In the genomic region with DNA sequence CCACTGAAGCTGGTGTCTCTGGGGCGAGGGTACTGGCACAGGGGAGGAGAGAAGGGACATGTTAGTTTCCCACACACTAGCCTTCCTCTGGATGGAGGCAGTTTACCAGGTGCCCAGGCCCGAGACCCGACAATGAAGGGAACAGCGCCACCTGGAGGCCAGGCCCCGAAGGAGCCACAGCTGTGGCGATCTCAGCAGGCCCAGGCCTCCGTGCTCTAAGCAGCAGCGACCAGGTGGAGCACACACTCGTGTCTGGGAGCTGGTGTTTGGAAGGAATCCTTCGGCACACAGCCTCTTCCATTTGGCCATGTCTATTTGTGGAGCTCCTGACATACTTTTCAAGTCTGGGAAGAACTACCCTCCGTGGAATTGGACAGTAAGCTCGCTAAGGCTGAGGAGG, we compare ENCODE assay signal across 8 mouse cellular contexts. TPM values are rescaled to one million over a fixed set of nuclear protein-coding genes. Genes with fewer than 3 reads are reported as not detected.
DNase-seq lines count a peak whose midpoint lies in the region; ATAC-seq and TF ChIP-seq lines count a peak whose summit lies in the region.

No protein-coding gene starts in this region.

- H3K27me3 ChIP-seq in intestine, postnatal 0 days (replicated peaks; ENCODE audit: control insufficient read depth, insufficient read depth, low read length), result no peaks in the 10 kb centered on the region
- no peaks in the 10 kb centered on the region for H3K27me3 ChIP-seq in intestine, embryonic 16.5 days (replicated peaks; ENCODE audit: control insufficient read depth, insufficient read depth, low read length)
- H3K27me3 ChIP-seq in kidney, embryonic 14.5 days (ENCODE audit: control insufficient read depth, insufficient read depth, low read length), result no peaks in the 10 kb centered on the region
- H3K27me3 ChIP-seq in liver, embryonic 13.5 days, result no peaks in the 10 kb centered on the region

- H3K36me3 ChIP-seq in intestine, postnatal 0 days (ENCODE audit: control insufficient read depth, insufficient read depth), result peaks cover 36% of the 10 kb centered on the region
- H3K36me3 ChIP-seq in intestine, embryonic 16.5 days (ENCODE audit: control insufficient read depth, insufficient read depth, low read length), result peaks cover 6% of the 10 kb centered on the region
- H3K36me3 ChIP-seq in kidney, embryonic 14.5 days (ENCODE audit: control insufficient read depth, insufficient read depth, low read length), result peaks cover 41% of the 10 kb centered on the region
- peaks cover 56% of the 10 kb centered on the region for H3K36me3 ChIP-seq in liver, embryonic 13.5 days

- peak; percentile 91 for TF ChIP-seq CTCF in intestine, postnatal 0 days (IDR thresholded peaks at IDR 0.05; ENCODE audit: low read depth)

- peak; percentile 41 for ATAC-seq in intestine, postnatal 0 days
- no peak; the same call in 1 of the 2 replicates for ATAC-seq in intestine, embryonic 16.5 days
- ATAC-seq in frontal cortex, adult (ENCODE audit: low TSS enrichment), result peak; percentile 72
- ATAC-seq in kidney, embryonic 14.5 days (ENCODE audit: low FRiP score, low TSS enrichment), result peak; percentile 39; the same call in 1 of the 2 replicates
- ATAC-seq in liver, embryonic 13.5 days (ENCODE audit: low read depth), result peak; percentile 39

- no peaks in the 10 kb centered on the region for H3K9me3 ChIP-seq in intestine, postnatal 0 days (ENCODE audit: control insufficient read depth)
- no peaks in the 10 kb centered on the region for H3K9me3 ChIP-seq in intestine, embryonic 16.5 days (ENCODE audit: control insufficient read depth, low read length)
- no peaks in the 10 kb centered on the region for H3K9me3 ChIP-seq in kidney, embryonic 14.5 days (ENCODE audit: control insufficient read depth, low read length)
- H3K9me3 ChIP-seq in liver, embryonic 13.5 days (replicated peaks), result no peaks in the 10 kb centered on the region

- no peak overlapping the region for H3K4me3 ChIP-seq in intestine, postnatal 0 days (ENCODE audit: low read depth, low read length)
- H3K4me3 ChIP-seq in intestine, embryonic 16.5 days (ENCODE audit: low read length), result no peak overlapping the region
- no peak overlapping the region for H3K4me3 ChIP-seq in brown adipose tissue, adult 24 weeks (ENCODE audit: insufficient read depth, low read depth, low read length)
- no peak overlapping the region for H3K4me3 ChIP-seq in kidney, embryonic 14.5 days (ENCODE audit: low read length)
- H3K4me3 ChIP-seq in liver, embryonic 13.5 days (replicated peaks), result no peak overlapping the region

- 29% methylated on average over 12 of the region's 12 CpGs for WGBS in intestine, postnatal 0 days
- 34% methylated on average over 12 of the region's 12 CpGs for WGBS in intestine, embryonic 16.5 days
- 34% methylated on average over 12 of the region's 12 CpGs for WGBS in kidney, embryonic 14.5 days
- WGBS in liver, embryonic 13.5 days (ENCODE audit: insufficient replicate concordance), result 37% methylated on average over 12 of the region's 12 CpGs

- no peak overlapping the region for H3K9ac ChIP-seq in intestine, postnatal 0 days (ENCODE audit: low read depth, low read length)
- H3K9ac ChIP-seq in intestine, embryonic 16.5 days (ENCODE audit: low read depth, low read length), result no peak overlapping the region
- no peak overlapping the region for H3K9ac ChIP-seq in kidney, embryonic 14.5 days (ENCODE audit: low read depth, low read length)
- H3K9ac ChIP-seq in liver, embryonic 13.5 days, result no peak overlapping the region

- DNase-seq in liver, embryonic 13.5 days, result peak; percentile 48
- DNase-seq in ovary, postnatal 14 days (ENCODE audit: low spot score), result peak; percentile 68
- DNase-seq in thymus, postnatal 0 days (ENCODE audit: low spot score), result peak; percentile 78

- no peak overlapping the region for H3K4me2 ChIP-seq in intestine, postnatal 0 days (replicated peaks; ENCODE audit: low read depth)
- no peak overlapping the region for H3K4me2 ChIP-seq in intestine, embryonic 16.5 days (ENCODE audit: low read depth, low read length)
- no peak overlapping the region for H3K4me2 ChIP-seq in kidney, embryonic 14.5 days (replicated peaks; ENCODE audit: low read depth, low read length)
- H3K4me2 ChIP-seq in liver, embryonic 13.5 days, result no peak overlapping the region

- no peak overlapping the region for H3K27ac ChIP-seq in intestine, postnatal 0 days (ENCODE audit: low read depth, low read length)
- no peak overlapping the region for H3K27ac ChIP-seq in intestine, embryonic 16.5 days (ENCODE audit: low read length)
- H3K27ac ChIP-seq in brown adipose tissue, adult 24 weeks (replicated peaks; ENCODE audit: low read depth, low read length), result peak overlapping the region; percentile 41; the same call in 1 of the 2 replicates
- H3K27ac ChIP-seq in kidney, embryonic 14.5 days (ENCODE audit: low read depth, low read length), result peak overlapping the region; percentile 20; the same call in 1 of the 2 replicates
- H3K27ac ChIP-seq in liver, embryonic 13.5 days, result 0 out of 2 replicates have a peak overlapping the region, but pooled peaks have one; percentile 4

- 0 out of 2 replicates have a peak, but pooled peaks cover 7% of the 10 kb centered on the region for H3K4me1 ChIP-seq in intestine, postnatal 0 days (replicated peaks; ENCODE audit: control insufficient read depth, insufficient read depth, low read length)
- H3K4me1 ChIP-seq in intestine, embryonic 16.5 days (ENCODE audit: control insufficient read depth, insufficient read depth, low read length), result peaks cover 47% of the 10 kb centered on the region
- H3K4me1 ChIP-seq in brown adipose tissue, adult 24 weeks (ENCODE audit: control insufficient read depth, insufficient read depth, insufficient read length, low read length), result no peaks in the 10 kb centered on the region; the same call in 1 of the 2 replicates
- peaks cover 15% of the 10 kb centered on the region for H3K4me1 ChIP-seq in kidney, embryonic 14.5 days (ENCODE audit: control insufficient read depth, insufficient read depth, low read length)
- peaks cover 70% of the 10 kb centered on the region for H3K4me1 ChIP-seq in liver, embryonic 13.5 days (replicated peaks)

RNA-seq across cellular contexts. Expression of gene Uqcc2, which starts 8.5 kb away (rescaled TPM):
- 190 and 206 TPM in 2 replicates for polyA plus RNA-seq in intestine, postnatal 0 days (2015; fragmentation: Nextera tagmentation; extraction: Ambion mirVana)
- 238 and 255 TPM in 2 replicates for polyA plus RNA-seq in intestine, embryonic 16.5 days (2015; fragmentation: Nextera tagmentation; extraction: Ambion mirVana)
- polyA plus RNA-seq in brown adipose tissue, adult 24 weeks (2012; ENCODE audit: insufficient read depth, insufficient read length, missing spikeins), result 311 and 350 TPM in 2 replicates
- polyA plus RNA-seq in kidney, embryonic 14.5 days (2014; fragmentation: Nextera tagmentation; extraction: Ambion mirVana), result 293 and 406 TPM in 2 replicates
- 211 and 216 TPM in 2 replicates for polyA plus RNA-seq in liver, embryonic 13.5 days (2015; fragmentation: Nextera tagmentation; extraction: Ambion mirVana)
- polyA plus RNA-seq in thymus, postnatal 0 days (2015; fragmentation: Nextera tagmentation; extraction: Ambion mirVana), result 266 and 304 TPM in 2 replicates

RNA-seq across cellular contexts. Expression of gene Ip6k3, which starts 42.4 kb away (rescaled TPM):
- polyA plus RNA-seq in intestine, postnatal 0 days (2015; fragmentation: Nextera tagmentation; extraction: Ambion mirVana), result not detected in 2 replicates
- 0.09 and 0.11 TPM in 2 replicates for polyA plus RNA-seq in intestine, embryonic 16.5 days (2015; fragmentation: Nextera tagmentation; extraction: Ambion mirVana)
- polyA plus RNA-seq in brown adipose tissue, adult 24 weeks (2012; ENCODE audit: insufficient read depth, insufficient read length, missing spikeins), result 0.44 TPM in 1 of 2 replicates, not detected in the other
- polyA plus RNA-seq in kidney, embryonic 14.5 days (2014; fragmentation: Nextera tagmentation; extraction: Ambion mirVana), result 0.12 TPM in 1 of 2 replicates, not detected in the other
- 0.06 TPM in 1 of 2 replicates, not detected in the other for polyA plus RNA-seq in liver, embryonic 13.5 days (2015; fragmentation: Nextera tagmentation; extraction: Ambion mirVana)
- polyA plus RNA-seq in thymus, postnatal 0 days (2015; fragmentation: Nextera tagmentation; extraction: Ambion mirVana), result 0.46 and 0.49 TPM in 2 replicates

Comparison
In these comparisons a context has a peak if more than half of its experiments do, and no peak if none do; other contexts are left out.
1. H3K27ac ChIP-seq: peak in brown adipose tissue, adult 24 weeks (single experiment), kidney, embryonic 14.5 days (single experiment) and liver, embryonic 13.5 days (single experiment); none in intestine, postnatal 0 days (single experiment) and intestine, embryonic 16.5 days (single experiment).
2. Peak in every context shown above with its lines, with median percentiles within 50 percentile points of each other: DNase-seq.